Mouse (Mus musculus) 416B (cell line): ENCODE data around the gene Amer1.

Source experiments
- DNase-seq: peaks from one replicate; pipeline ENCODE4 v3.0.0; 2011; ENCODE audit warnings: low read depth

Amer1 gene

GRCm38 (mm10) chrX:95444776-95445111 is at the start of gene Amer1:
Gene Amer1 (minus strand): TSS chrX:95444872.
- DNase-seq, result peak; percentile 94

GRCm38 (mm10) chrX:95457166-95457565 is 12.5 kb upstream of the Amer1 start:
- no peak for DNase-seq

- DNase-seq, result no peak
Observed at GRCm38 (mm10) chrX:95445866-95446265, 1.2 kb upstream of the Amer1 start.

- no peak for DNase-seq
Observed at GRCm38 (mm10) chrX:95445141-95445540, 469 bp upstream of the Amer1 start.

GRCm38 (mm10) chrX:95443898-95444775 is 535 bp downstream of the Amer1 start:
- peak; percentile 79 for DNase-seq

GRCm38 (mm10) chrX:95443390-95443789 is 1.3 kb downstream of the Amer1 start:
- DNase-seq, result no peak

- DNase-seq, result no peak
Observed at GRCm38 (mm10) chrX:95442261-95442660, 2.4 kb downstream of the Amer1 start.

GRCm38 (mm10) chrX:95441290-95441689 is 3.4 kb downstream of the Amer1 start:
- DNase-seq, result peak; percentile 57

- DNase-seq, result no peak
Observed at GRCm38 (mm10) chrX:95438491-95438890, 6.2 kb downstream of the Amer1 start.

- no peak for DNase-seq
Observed at GRCm38 (mm10) chrX:95437236-95437635, 7.4 kb downstream of the Amer1 start.

GRCm38 (mm10) chrX:95373101-95373500 is 71.6 kb downstream of the Amer1 start:
- DNase-seq, result no peak
